ENCODE assay signal across 8 mouse cellular contexts in the genomic region with DNA sequence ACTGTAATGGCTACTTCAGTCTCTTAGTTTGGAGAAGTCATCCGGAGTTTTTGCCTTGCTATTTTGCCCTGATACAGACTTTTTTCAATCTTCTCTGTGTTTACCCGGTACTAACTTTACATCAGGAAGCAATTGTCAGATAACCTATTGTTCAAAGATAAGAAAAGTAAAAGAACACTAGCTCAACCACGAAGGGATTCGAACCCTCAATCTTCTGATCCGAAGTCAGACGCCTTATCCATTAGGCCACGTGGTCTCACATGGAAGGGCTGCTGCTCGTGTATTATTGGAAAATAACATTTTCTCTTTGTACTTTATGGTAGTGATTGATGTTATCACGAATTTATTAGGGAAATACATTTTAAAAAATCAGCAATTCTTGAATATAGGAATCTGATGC. TPM values are rescaled to one million over a fixed set of nuclear protein-coding genes. Genes with fewer than 3 reads are reported as not detected.
A peak's percentile ranks its signal among the peaks of the same experiment; 100 is the strongest.
DNase-seq lines count a peak whose midpoint lies in the region; ATAC-seq lines count a peak whose summit lies in the region.

No protein-coding gene starts in this region.

- no peak overlapping the region for H3K9ac ChIP-seq in embryonic facial prominence, embryonic 15.5 days
- H3K9ac ChIP-seq in hindbrain, embryonic 14.5 days, result no peak overlapping the region

- H3K4me2 ChIP-seq in embryonic facial prominence, embryonic 15.5 days (replicated peaks), result peak overlapping the region; percentile 19; the same call in 1 of the 2 replicates
- H3K4me2 ChIP-seq in hindbrain, embryonic 14.5 days (replicated peaks), result peak overlapping the region; percentile 21; the same call in 1 of the 2 replicates

- no peak for ATAC-seq in embryonic facial prominence, embryonic 15.5 days (ENCODE audit: insufficient number of reproducible peaks, low FRiP score, low TSS enrichment, low read depth)
- ATAC-seq in hindbrain, embryonic 14.5 days (ENCODE audit: low FRiP score), result no peak

- 2% methylated on average over 9 of the region's 9 CpGs for WGBS in embryonic facial prominence, embryonic 15.5 days
- 1% methylated on average over 9 of the region's 9 CpGs for WGBS in hindbrain, embryonic 14.5 days
- under 1% methylated on average over 9 of the region's 9 CpGs for WGBS in limb, embryonic 10.5 days

- H3K4me1 ChIP-seq in embryonic facial prominence, embryonic 15.5 days, result peaks cover 22% of the 10 kb centered on the region; the same call in 1 of the 2 replicates
- 0 out of 2 replicates have a peak, but pooled peaks cover 7% of the 10 kb centered on the region for H3K4me1 ChIP-seq in hindbrain, embryonic 14.5 days (replicated peaks; ENCODE audit: control insufficient read depth, insufficient read depth, low read length)
- H3K4me1 ChIP-seq in limb, embryonic 10.5 days, result peaks cover 52% of the 10 kb centered on the region

- DNase-seq in heart, adult 18-20 months, result peak; percentile 38 to 75
- no peak for DNase-seq in heart, adult 11 months
- peak; percentile 79 for DNase-seq in MN1 (ENCODE audit: low spot score)
- peak; percentile 87 for DNase-seq in hindbrain, embryonic 14.5 days (ENCODE audit: low spot score)
- DNase-seq in limb, embryonic 10.5 days (ENCODE audit: low spot score), result peak; percentile 71
- peak; percentile 69 for DNase-seq in naive thymus-derived CD4-positive, alpha-beta T cell, adult 2 months (ENCODE audit: low read depth)
- peak; percentile 76 for DNase-seq in yolk sac, embryonic 10.5 days (ENCODE audit: low spot score)

- H3K9me3 ChIP-seq in embryonic facial prominence, embryonic 15.5 days (replicated peaks), result no peaks in the 10 kb centered on the region
- no peaks in the 10 kb centered on the region for H3K9me3 ChIP-seq in hindbrain, embryonic 14.5 days (ENCODE audit: control insufficient read depth, low read length)
- H3K9me3 ChIP-seq in limb, embryonic 10.5 days (replicated peaks), result no peaks in the 10 kb centered on the region

- H3K27me3 ChIP-seq in embryonic facial prominence, embryonic 15.5 days, result no peaks in the 10 kb centered on the region
- peaks cover 25% of the 10 kb centered on the region for H3K27me3 ChIP-seq in hindbrain, embryonic 14.5 days (ENCODE audit: control insufficient read depth, insufficient read depth, low read length)
- H3K27me3 ChIP-seq in limb, embryonic 10.5 days (ENCODE audit: low read depth, poor library complexity, severe bottlenecking), result no peaks in the 10 kb centered on the region

- no peak overlapping the region for H3K4me3 ChIP-seq in embryonic facial prominence, embryonic 15.5 days (replicated peaks)
- H3K4me3 ChIP-seq in hindbrain, embryonic 14.5 days (replicated peaks; ENCODE audit: low read length), result no peak overlapping the region
- H3K4me3 ChIP-seq in limb, embryonic 10.5 days, result peak overlapping the region; percentile 34

- no peak overlapping the region for H3K27ac ChIP-seq in embryonic facial prominence, embryonic 15.5 days (replicated peaks)
- no peak overlapping the region for H3K27ac ChIP-seq in hindbrain, embryonic 14.5 days
- H3K27ac ChIP-seq in limb, embryonic 10.5 days, result no peak overlapping the region

- H3K36me3 ChIP-seq in embryonic facial prominence, embryonic 15.5 days, result no peaks in the 10 kb centered on the region
- no peaks in the 10 kb centered on the region for H3K36me3 ChIP-seq in hindbrain, embryonic 14.5 days (replicated peaks; ENCODE audit: control insufficient read depth, insufficient read depth)
- H3K36me3 ChIP-seq in limb, embryonic 10.5 days, result no peaks in the 10 kb centered on the region

RNA-seq across cellular contexts. Expression of gene Btn2a2, which starts 15.1 kb away (rescaled TPM):
- total RNA-seq in heart, adult 18-20 months (2021), result not detected
- polyA plus RNA-seq in embryonic facial prominence, embryonic 15.5 days (2015; fragmentation: Nextera tagmentation; extraction: Ambion mirVana), result 0.55 and 0.65 TPM in 2 replicates
- polyA plus RNA-seq in hindbrain, embryonic 14.5 days (2014; fragmentation: Nextera tagmentation; extraction: Ambion mirVana), result 0.21 TPM in 1 of 2 replicates, not detected in the other
- 0.99 and 1.9 TPM in 2 replicates for polyA plus RNA-seq in limb, embryonic 10.5 days (2016; fragmentation: Nextera tagmentation; extraction: Ambion mirVana)

RNA-seq across cellular contexts. Expression of gene Hist1h4h, which starts 27.1 kb away (rescaled TPM):
- total RNA-seq in heart, adult 18-20 months (2021), result 100 to 1,000 TPM; 225 to 244 TPM
- 6.1 and 7.1 TPM in 2 replicates for polyA plus RNA-seq in embryonic facial prominence, embryonic 15.5 days (2015; fragmentation: Nextera tagmentation; extraction: Ambion mirVana)
- 3.2 and 3.3 TPM in 2 replicates for polyA plus RNA-seq in hindbrain, embryonic 14.5 days (2014; fragmentation: Nextera tagmentation; extraction: Ambion mirVana)
- 2.4 and 4.5 TPM in 2 replicates for polyA plus RNA-seq in limb, embryonic 10.5 days (2016; fragmentation: Nextera tagmentation; extraction: Ambion mirVana)

RNA-seq across cellular contexts. Expression of gene Hist1h2af, which starts 29.9 kb away (rescaled TPM):
- 10 to 100 TPM in 1 of 2 experiments, 1 to 10 TPM in 1; 6.3 to 16.6 TPM for total RNA-seq in heart, adult 18-20 months (2021)
- 2.7 and 3.4 TPM in 2 replicates for polyA plus RNA-seq in embryonic facial prominence, embryonic 15.5 days (2015; fragmentation: Nextera tagmentation; extraction: Ambion mirVana)
- polyA plus RNA-seq in hindbrain, embryonic 14.5 days (2014; fragmentation: Nextera tagmentation; extraction: Ambion mirVana), result 0.81 and 3.3 TPM in 2 replicates
- 8.0 and 11.7 TPM in 2 replicates for polyA plus RNA-seq in limb, embryonic 10.5 days (2016; fragmentation: Nextera tagmentation; extraction: Ambion mirVana)

RNA-seq across cellular contexts. Expression of gene Hist1h3g, which starts 31.4 kb away (rescaled TPM):
- 1 to 10 TPM; 3.1 TPM for total RNA-seq in heart, adult 18-20 months (2021)
- 3.2 and 5.3 TPM in 2 replicates for polyA plus RNA-seq in embryonic facial prominence, embryonic 15.5 days (2015; fragmentation: Nextera tagmentation; extraction: Ambion mirVana)
- polyA plus RNA-seq in hindbrain, embryonic 14.5 days (2014; fragmentation: Nextera tagmentation; extraction: Ambion mirVana), result 1.2 TPM in 1 of 2 replicates, not detected in the other
- 4.7 and 5.3 TPM in 2 replicates for polyA plus RNA-seq in limb, embryonic 10.5 days (2016; fragmentation: Nextera tagmentation; extraction: Ambion mirVana)

RNA-seq across cellular contexts. Expression of gene Btn1a1, which starts 38.1 kb away (rescaled TPM):
- total RNA-seq in heart, adult 18-20 months (2021), result not detected
- 0.04 TPM in 1 of 2 replicates, not detected in the other for polyA plus RNA-seq in embryonic facial prominence, embryonic 15.5 days (2015; fragmentation: Nextera tagmentation; extraction: Ambion mirVana)
- 0.05 TPM in 1 of 2 replicates, not detected in the other for polyA plus RNA-seq in hindbrain, embryonic 14.5 days (2014; fragmentation: Nextera tagmentation; extraction: Ambion mirVana)
- 0.08 and 0.10 TPM in 2 replicates for polyA plus RNA-seq in limb, embryonic 10.5 days (2016; fragmentation: Nextera tagmentation; extraction: Ambion mirVana)
